ENCODE assay signal across 8 mouse cellular contexts in genomic region chr7:45870282-45871058, GRCm38 (mm10). TPM values are rescaled to one million over a fixed set of nuclear protein-coding genes. Genes with fewer than 3 reads are reported as not detected.
DNase-seq lines count a peak whose midpoint lies in the region; ATAC-seq and TF ChIP-seq lines count a peak whose summit lies in the region.

No protein-coding gene starts in this region.

- no peak overlapping the region for H3K27ac ChIP-seq in kidney, embryonic 16.5 days (ENCODE audit: low read length)
- H3K27ac ChIP-seq in kidney, adult 2 months (ENCODE audit: insufficient read depth, low read depth, low read length), result no peak overlapping the region
- no peak overlapping the region for H3K27ac ChIP-seq in ES-E14 (ENCODE audit: insufficient read depth, low read depth, low read length, poor library complexity, severe bottlenecking)
- no peak overlapping the region for H3K27ac ChIP-seq in forebrain, embryonic 13.5 days
- no peak overlapping the region for H3K27ac ChIP-seq in liver, embryonic 12.5 days
- no peak overlapping the region for H3K27ac ChIP-seq in stomach, postnatal 0 days (replicated peaks)

- no peak for TF ChIP-seq POLR2A in kidney, adult 2 months (IDR thresholded peaks at IDR 0.05; ENCODE audit: low read depth, low read length)

- H3K4me2 ChIP-seq in kidney, embryonic 16.5 days (replicated peaks; ENCODE audit: low read depth, low read length), result peak overlapping the region; percentile 51
- H3K4me2 ChIP-seq in forebrain, embryonic 13.5 days, result peak overlapping the region; percentile 63
- peak overlapping the region; percentile 38 for H3K4me2 ChIP-seq in liver, embryonic 12.5 days
- peak overlapping the region; percentile 38 for H3K4me2 ChIP-seq in stomach, postnatal 0 days (replicated peaks; ENCODE audit: low read depth)

- peak overlapping the region; percentile 51 for H3K9ac ChIP-seq in kidney, embryonic 16.5 days (replicated peaks; ENCODE audit: low read length)
- H3K9ac ChIP-seq in ES-E14 (ENCODE audit: insufficient read depth, low read depth, low read length, poor library complexity, severe bottlenecking), result 0 out of 2 replicates have a peak overlapping the region, but pooled peaks have one; percentile 13
- H3K9ac ChIP-seq in forebrain, embryonic 13.5 days, result peak overlapping the region; percentile 66
- H3K9ac ChIP-seq in liver, embryonic 12.5 days, result 0 out of 2 replicates have a peak overlapping the region, but pooled peaks have one; percentile 20
- H3K9ac ChIP-seq in stomach, postnatal 0 days (ENCODE audit: low read length), result peak overlapping the region; percentile 43; the same call in 1 of the 2 replicates

- peaks cover 45% of the 10 kb centered on the region for H3K27me3 ChIP-seq in kidney, embryonic 16.5 days (ENCODE audit: insufficient read depth, low read length)
- H3K27me3 ChIP-seq in kidney, adult 2 months (replicated peaks; ENCODE audit: control insufficient read depth, insufficient read depth, low read length), result no peaks in the 10 kb centered on the region
- peaks cover 46% of the 10 kb centered on the region for H3K27me3 ChIP-seq in forebrain, embryonic 13.5 days
- H3K27me3 ChIP-seq in liver, embryonic 12.5 days (replicated peaks), result peaks cover 69% of the 10 kb centered on the region
- peaks cover 3% of the 10 kb centered on the region; the same call in 1 of the 2 replicates for H3K27me3 ChIP-seq in stomach, postnatal 0 days (ENCODE audit: control insufficient read depth, insufficient read depth, low read length)

- TF ChIP-seq CTCF in kidney, adult 2 months (conservative IDR thresholded peaks at IDR 0.05; ENCODE audit: insufficient read depth, insufficient read length, low read depth, low read length), result no peak
- no peak for TF ChIP-seq CTCF in stomach, postnatal 0 days (IDR thresholded peaks at IDR 0.05; ENCODE audit: low read depth)

- H3K4me3 ChIP-seq in kidney, embryonic 16.5 days (ENCODE audit: low read length), result peak overlapping the region; percentile 36
- H3K4me3 ChIP-seq in kidney, adult 2 months (ENCODE audit: insufficient read depth, low read depth, low read length), result no peak overlapping the region
- peak overlapping the region; percentile 52; a peak in 3 of 4 replicates for H3K4me3 ChIP-seq in ES-E14 (ENCODE audit: insufficient read depth in 1 of 2, low read depth in 1 of 2, low read length in 2 of 2, poor library complexity in 1 of 2, severe bottlenecking in 1 of 2)
- peak overlapping the region; percentile 35 for H3K4me3 ChIP-seq in forebrain, embryonic 13.5 days
- H3K4me3 ChIP-seq in liver, embryonic 12.5 days, result peak overlapping the region; percentile 25
- peak overlapping the region; percentile 19; the same call in 1 of the 2 replicates for H3K4me3 ChIP-seq in stomach, postnatal 0 days (ENCODE audit: low read depth, low read length)

- no peaks in the 10 kb centered on the region for H3K9me3 ChIP-seq in kidney, embryonic 16.5 days (ENCODE audit: low read length)
- H3K9me3 ChIP-seq in ES-E14 (ENCODE audit: control insufficient read depth, insufficient read depth, low read depth, low read length), result no peaks in the 10 kb centered on the region
- no peaks in the 10 kb centered on the region for H3K9me3 ChIP-seq in forebrain, embryonic 13.5 days (replicated peaks)
- H3K9me3 ChIP-seq in liver, embryonic 12.5 days (replicated peaks), result no peaks in the 10 kb centered on the region
- no peaks in the 10 kb centered on the region for H3K9me3 ChIP-seq in stomach, postnatal 0 days (ENCODE audit: control insufficient read depth, low read length)

- 3% methylated on average over 30 of the region's 30 CpGs for WGBS in kidney, embryonic 16.5 days
- WGBS in kidney, adult 2 months, result 4% methylated on average over 30 of the region's 30 CpGs
- WGBS in forebrain, embryonic 13.5 days, result 0% methylated on average over 24 of the region's 30 CpGs
- WGBS in liver, embryonic 12.5 days (ENCODE audit: insufficient replicate concordance), result 4% methylated on average over 30 of the region's 30 CpGs
- 1% methylated on average over 30 of the region's 30 CpGs for WGBS in stomach, postnatal 0 days

- TF ChIP-seq EP300 in stomach, postnatal 0 days (optimal IDR thresholded peaks at IDR 0.05), result no peak

- H3K4me1 ChIP-seq in kidney, embryonic 16.5 days (ENCODE audit: insufficient read depth, low read length), result peaks cover 49% of the 10 kb centered on the region
- H3K4me1 ChIP-seq in kidney, adult 2 months (ENCODE audit: control insufficient read depth, insufficient read depth, low read length), result peaks cover 12% of the 10 kb centered on the region
- peaks cover 1 to 11% of the 10 kb centered on the region in 2 experiments; a peak in 2 of 4 replicates for H3K4me1 ChIP-seq in ES-E14 (ENCODE audit: control insufficient read depth in 2 of 2, insufficient read depth in 2 of 2, low read length in 2 of 2, poor library complexity in 1 of 2)
- H3K4me1 ChIP-seq in forebrain, embryonic 13.5 days, result peaks cover 63% of the 10 kb centered on the region
- peaks cover 60% of the 10 kb centered on the region for H3K4me1 ChIP-seq in liver, embryonic 12.5 days
- peaks cover 3% of the 10 kb centered on the region for H3K4me1 ChIP-seq in stomach, postnatal 0 days (replicated peaks; ENCODE audit: control insufficient read depth, insufficient read depth)

- H3K36me3 ChIP-seq in kidney, embryonic 16.5 days (ENCODE audit: insufficient read depth, low read length), result peaks cover 14% of the 10 kb centered on the region
- no peaks in the 10 kb centered on the region for H3K36me3 ChIP-seq in kidney, adult 2 months (ENCODE audit: control insufficient read depth, insufficient read depth, low read length)
- H3K36me3 ChIP-seq in ES-E14 (ENCODE audit: control insufficient read depth, insufficient read depth, low read length, poor library complexity, severe bottlenecking), result peaks cover 6% of the 10 kb centered on the region; the same call in 1 of the 2 replicates
- peaks cover 13% of the 10 kb centered on the region for H3K36me3 ChIP-seq in forebrain, embryonic 13.5 days (ENCODE audit: poor library complexity, severe bottlenecking)
- H3K36me3 ChIP-seq in liver, embryonic 12.5 days, result peaks cover 16% of the 10 kb centered on the region
- H3K36me3 ChIP-seq in stomach, postnatal 0 days (ENCODE audit: control insufficient read depth, insufficient read depth, low read length), result peaks cover 7% of the 10 kb centered on the region; the same call in 1 of the 2 replicates

- in situ Hi-C loops in ES-E14 (cut with MboI; ENCODE audit: low sequenced_read_pairs in 2 of 2, unreplicated experiment in 2 of 2), result no loop called here

- ATAC-seq in kidney, embryonic 16.5 days (ENCODE audit: low FRiP score, low TSS enrichment), result no peak
- ATAC-seq in forebrain, embryonic 13.5 days, result no peak
- no peak for ATAC-seq in liver, embryonic 12.5 days
- no peak for ATAC-seq in stomach, postnatal 0 days (ENCODE audit: low FRiP score, low TSS enrichment)

- DNase-seq in kidney, adult 2 months, result no peak
- no peak for DNase-seq in ES-E14 (ENCODE audit: low read depth, low spot score)
- no peak for DNase-seq in stomach, postnatal 0 days (ENCODE audit: low spot score)
- no peak for DNase-seq in layer of hippocampus, adult 8-10 months (ENCODE audit: low spot score in 2 of 2)
- DNase-seq in kidney, adult 11 months, result no peak

RNA-seq across cellular contexts. Expression of gene Kdelr1, which starts 2.1 kb away (rescaled TPM):
- polyA plus RNA-seq in kidney, embryonic 16.5 days (2015; fragmentation: Nextera tagmentation; extraction: Ambion mirVana), result 96.4 and 97.3 TPM in 2 replicates
- 331 and 358 TPM in 2 replicates for polyA plus RNA-seq in kidney, adult 2 months (2012; rRNA removed)
- 73.2 and 87.2 TPM in 2 replicates for total RNA-seq in ES-E14 (2012; rRNA removed)
- polyA plus RNA-seq in forebrain, embryonic 13.5 days (2015; fragmentation: Nextera tagmentation; extraction: Ambion mirVana), result 31.6 and 33.9 TPM in 2 replicates
- polyA plus RNA-seq in liver, embryonic 12.5 days (2016; fragmentation: Nextera tagmentation; extraction: Ambion mirVana), result 24.2 and 25.6 TPM in 2 replicates
- polyA plus RNA-seq in stomach, postnatal 0 days (2015; fragmentation: Nextera tagmentation; extraction: Ambion mirVana), result 49.8 and 54.6 TPM in 2 replicates
- 10 to 100 TPM; 72.8 to 86.3 (median 79.1) TPM for total RNA-seq in layer of hippocampus, adult 8-10 months (2022)

RNA-seq across cellular contexts. Expression of gene Grin2d, which starts 7.7 kb away (rescaled TPM):
- 0.19 and 0.25 TPM in 2 replicates for polyA plus RNA-seq in kidney, embryonic 16.5 days (2015; fragmentation: Nextera tagmentation; extraction: Ambion mirVana)
- 0.45 and 0.50 TPM in 2 replicates for polyA plus RNA-seq in kidney, adult 2 months (2012; rRNA removed)
- total RNA-seq in ES-E14 (2012; rRNA removed), result 0.67 and 0.90 TPM in 2 replicates
- polyA plus RNA-seq in forebrain, embryonic 13.5 days (2015; fragmentation: Nextera tagmentation; extraction: Ambion mirVana), result 0.48 TPM in 2 replicates
- polyA plus RNA-seq in liver, embryonic 12.5 days (2016; fragmentation: Nextera tagmentation; extraction: Ambion mirVana), result 0.17 and 0.24 TPM in 2 replicates
- 0.35 and 0.38 TPM in 2 replicates for polyA plus RNA-seq in stomach, postnatal 0 days (2015; fragmentation: Nextera tagmentation; extraction: Ambion mirVana)
- 10 to 100 TPM in 2 of 4 experiments, 1 to 10 TPM in 2; 8.6 to 11.1 (median 10.1) TPM for total RNA-seq in layer of hippocampus, adult 8-10 months (2022)

RNA-seq across cellular contexts. Expression of gene Syngr4, which starts 26.0 kb away (rescaled TPM):
- 1.5 and 1.8 TPM in 2 replicates for polyA plus RNA-seq in kidney, embryonic 16.5 days (2015; fragmentation: Nextera tagmentation; extraction: Ambion mirVana)
- polyA plus RNA-seq in kidney, adult 2 months (2012; rRNA removed), result 0.19 and 0.50 TPM in 2 replicates
- 0.74 TPM in 1 of 2 replicates, not detected in the other for total RNA-seq in ES-E14 (2012; rRNA removed)
- polyA plus RNA-seq in forebrain, embryonic 13.5 days (2015; fragmentation: Nextera tagmentation; extraction: Ambion mirVana), result 0.62 and 0.92 TPM in 2 replicates
- polyA plus RNA-seq in liver, embryonic 12.5 days (2016; fragmentation: Nextera tagmentation; extraction: Ambion mirVana), result 0.68 and 0.94 TPM in 2 replicates
- polyA plus RNA-seq in stomach, postnatal 0 days (2015; fragmentation: Nextera tagmentation; extraction: Ambion mirVana), result 0.46 and 0.79 TPM in 2 replicates
- total RNA-seq in layer of hippocampus, adult 8-10 months (2022), result under 1 TPM in 1 of 4 experiments, not detected in 3; 0.64 TPM

RNA-seq across cellular contexts. Expression of gene Tmem143, which starts 26.3 kb away (rescaled TPM):
- 7.1 and 8.4 TPM in 2 replicates for polyA plus RNA-seq in kidney, embryonic 16.5 days (2015; fragmentation: Nextera tagmentation; extraction: Ambion mirVana)
- 123 and 143 TPM in 2 replicates for polyA plus RNA-seq in kidney, adult 2 months (2012; rRNA removed)
- total RNA-seq in ES-E14 (2012; rRNA removed), result 26.0 and 34.8 TPM in 2 replicates
- polyA plus RNA-seq in forebrain, embryonic 13.5 days (2015; fragmentation: Nextera tagmentation; extraction: Ambion mirVana), result 3.7 and 4.3 TPM in 2 replicates
- polyA plus RNA-seq in liver, embryonic 12.5 days (2016; fragmentation: Nextera tagmentation; extraction: Ambion mirVana), result 3.8 and 3.9 TPM in 2 replicates
- polyA plus RNA-seq in stomach, postnatal 0 days (2015; fragmentation: Nextera tagmentation; extraction: Ambion mirVana), result 3.1 and 3.2 TPM in 2 replicates
- 10 to 100 TPM; 19.8 to 24.1 (median 21.2) TPM for total RNA-seq in layer of hippocampus, adult 8-10 months (2022)

RNA-seq across cellular contexts. Expression of gene Grwd1, which starts 39.7 kb away (rescaled TPM):
- 87.4 and 87.9 TPM in 2 replicates for polyA plus RNA-seq in kidney, embryonic 16.5 days (2015; fragmentation: Nextera tagmentation; extraction: Ambion mirVana)
- polyA plus RNA-seq in kidney, adult 2 months (2012; rRNA removed), result 12.3 and 12.9 TPM in 2 replicates
- total RNA-seq in ES-E14 (2012; rRNA removed), result 93.4 and 107 TPM in 2 replicates
- 49.2 and 53.6 TPM in 2 replicates for polyA plus RNA-seq in forebrain, embryonic 13.5 days (2015; fragmentation: Nextera tagmentation; extraction: Ambion mirVana)
- 61.4 and 67.0 TPM in 2 replicates for polyA plus RNA-seq in liver, embryonic 12.5 days (2016; fragmentation: Nextera tagmentation; extraction: Ambion mirVana)
- polyA plus RNA-seq in stomach, postnatal 0 days (2015; fragmentation: Nextera tagmentation; extraction: Ambion mirVana), result 25.6 and 25.7 TPM in 2 replicates
- total RNA-seq in layer of hippocampus, adult 8-10 months (2022), result 10 to 100 TPM; 19.3 to 24.7 (median 22.3) TPM

Comparison
In these comparisons a context has a peak if more than half of its experiments do, and no peak if none do; other contexts are left out.
1. H3K9ac ChIP-seq: peak in every context shown above with its lines; median percentile 66 in forebrain, embryonic 13.5 days; 51 in kidney, embryonic 16.5 days; 43 in stomach, postnatal 0 days; 20 in liver, embryonic 12.5 days; 13 in ES-E14.